Mouse (Mus musculus) adrenal gland, adult 8-10 months (tissue): Measurements from ENCODE around the gene Kazn. TPM values are rescaled to one million over a fixed set of nuclear protein-coding genes. Genes with fewer than 3 reads are reported as not detected.

Source experiments
- DNase-seq: peaks from one replicate; pipeline ENCODE4 v3.0.0; 2022
- total RNA-seq, 4 experiments: library from RNA; stranded (reverse); gene quantifications; 2 replicates each; pipeline ENCODE4 v1.2.4; 2022

Kazn gene
- total RNA-seq, 4 experiments from 2014 or later: 27.4 to 46.1 (median 31.9) TPM

DNA sequence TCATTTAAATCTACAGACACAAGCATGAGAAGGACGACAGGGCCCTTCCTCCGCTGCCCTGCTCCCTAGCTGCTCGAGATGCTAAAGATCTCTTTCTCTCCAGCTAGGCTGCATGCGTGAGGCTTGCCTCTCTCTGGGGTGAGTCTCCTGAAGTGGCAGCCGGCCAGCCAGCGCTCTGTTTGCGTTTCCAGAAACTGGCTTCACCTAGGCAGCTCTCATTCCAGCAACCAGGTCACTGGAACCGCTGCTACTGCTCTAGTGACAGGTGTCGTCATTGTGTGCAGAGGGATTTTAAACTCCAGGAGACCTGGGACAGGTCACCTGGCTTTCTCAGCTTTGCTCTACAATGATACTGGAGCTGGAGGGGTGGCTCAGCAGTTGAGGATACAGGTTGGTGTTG, 76.5 kb downstream of the Kazn start:
- no peak for DNase-seq

DNA sequence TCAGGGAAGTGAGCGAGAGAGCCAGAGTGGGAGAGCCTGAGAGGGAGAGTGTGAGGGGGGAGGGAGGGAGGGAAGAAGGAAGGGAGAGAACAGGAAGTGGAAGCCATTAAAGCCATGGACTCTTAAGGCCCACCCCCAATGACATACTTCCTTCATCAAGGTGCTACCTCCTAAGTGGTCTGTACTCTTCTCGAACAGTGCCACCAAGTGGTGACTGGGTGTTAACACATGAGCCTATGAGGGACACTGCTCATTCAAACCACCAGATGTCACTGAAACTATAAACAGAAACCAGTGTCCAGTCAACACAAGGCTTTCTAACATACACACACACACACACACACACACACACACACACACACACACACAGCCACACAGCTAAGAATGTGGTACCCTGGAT, 77.1 kb downstream of the Kazn start:
- no peak for DNase-seq

GRCm38 (mm10) chr4:142160041-142160440, 79.2 kb downstream of the Kazn start:
- no peak for DNase-seq

- no peak for DNase-seq
Observed at GRCm38 (mm10) chr4:142156506-142156905, 82.7 kb downstream of the Kazn start.

GRCm38 (mm10) chr4:142154246-142154645, 85.0 kb downstream of the Kazn start:
- peak; percentile 40 for DNase-seq

DNA sequence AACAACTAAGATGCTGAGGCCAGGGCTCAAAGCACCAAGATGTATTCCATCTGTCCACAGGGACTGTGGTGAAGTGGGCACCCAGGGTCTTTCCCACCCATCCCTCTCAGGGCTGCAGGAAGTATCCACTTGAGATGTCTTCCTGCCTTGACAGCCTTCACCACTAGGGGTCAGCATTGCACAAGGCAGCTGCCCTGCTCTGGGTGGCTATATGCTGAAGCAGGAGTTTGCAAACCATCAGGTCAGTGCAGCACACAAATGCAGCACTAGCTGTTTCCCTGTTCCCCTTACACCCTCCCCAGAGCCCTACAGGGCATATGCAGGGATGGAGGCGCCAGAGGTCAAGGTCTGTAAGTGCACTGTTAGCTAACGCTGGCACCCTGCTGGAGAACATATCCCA, 85.7 kb downstream of the Kazn start:
- peak; percentile 74 for DNase-seq

- DNase-seq: no peak
Observed at GRCm38 (mm10) chr4:142152733-142153422, 86.3 kb downstream of the Kazn start.

- DNase-seq: no peak
Observed at GRCm38 (mm10) chr4:142150086-142150485, 89.1 kb downstream of the Kazn start.

DNA sequence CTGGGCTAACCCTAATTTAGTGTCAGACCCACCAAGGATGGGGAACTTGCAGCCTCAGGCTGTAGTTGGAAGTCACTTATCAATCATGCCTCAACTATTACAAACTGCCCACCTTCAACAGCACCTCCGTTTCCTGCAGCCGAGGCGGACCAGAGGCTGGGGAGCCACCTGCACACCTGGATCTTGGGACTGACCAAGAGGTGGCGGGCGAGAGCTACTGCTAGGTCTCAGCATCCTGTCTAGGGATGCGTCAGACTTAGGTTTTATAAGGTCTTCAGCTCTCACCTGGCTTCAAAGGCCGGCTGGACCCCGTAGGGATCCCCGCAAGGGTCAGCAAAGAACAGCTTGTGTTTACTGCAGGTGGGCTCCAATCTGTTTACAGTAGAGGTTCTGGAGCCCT, 90.0 kb downstream of the Kazn start:
- no peak for DNase-seq

- DNase-seq: no peak
Observed at GRCm38 (mm10) chr4:142147671-142148070, 91.5 kb downstream of the Kazn start.

GRCm38 (mm10) chr4:142144096-142144495, 95.1 kb downstream of the Kazn start:
- no peak for DNase-seq

GRCm38 (mm10) chr4:142143290-142143689, 95.9 kb downstream of the Kazn start:
- DNase-seq: no peak

DNA sequence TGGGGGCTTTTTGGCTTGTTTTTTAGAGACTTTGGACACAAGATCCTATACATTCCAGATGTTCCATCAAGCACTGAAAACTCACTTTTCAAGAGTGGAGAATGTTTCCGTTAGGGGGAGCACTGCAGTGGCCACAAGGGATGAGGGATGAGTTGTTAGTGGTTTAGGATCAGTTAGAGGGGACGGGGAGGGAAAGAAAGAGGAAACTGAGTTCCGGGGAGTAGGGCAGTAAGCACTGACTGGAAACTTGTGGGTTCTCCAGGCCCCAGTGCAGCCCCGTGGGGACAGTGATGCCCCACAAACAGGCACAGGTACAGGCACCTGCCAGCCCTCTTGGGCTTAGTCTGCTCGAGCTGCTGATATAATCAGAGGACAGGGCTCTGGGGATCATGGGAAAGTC, 99.5 kb downstream of the Kazn start:
- DNase-seq: no peak

DNA sequence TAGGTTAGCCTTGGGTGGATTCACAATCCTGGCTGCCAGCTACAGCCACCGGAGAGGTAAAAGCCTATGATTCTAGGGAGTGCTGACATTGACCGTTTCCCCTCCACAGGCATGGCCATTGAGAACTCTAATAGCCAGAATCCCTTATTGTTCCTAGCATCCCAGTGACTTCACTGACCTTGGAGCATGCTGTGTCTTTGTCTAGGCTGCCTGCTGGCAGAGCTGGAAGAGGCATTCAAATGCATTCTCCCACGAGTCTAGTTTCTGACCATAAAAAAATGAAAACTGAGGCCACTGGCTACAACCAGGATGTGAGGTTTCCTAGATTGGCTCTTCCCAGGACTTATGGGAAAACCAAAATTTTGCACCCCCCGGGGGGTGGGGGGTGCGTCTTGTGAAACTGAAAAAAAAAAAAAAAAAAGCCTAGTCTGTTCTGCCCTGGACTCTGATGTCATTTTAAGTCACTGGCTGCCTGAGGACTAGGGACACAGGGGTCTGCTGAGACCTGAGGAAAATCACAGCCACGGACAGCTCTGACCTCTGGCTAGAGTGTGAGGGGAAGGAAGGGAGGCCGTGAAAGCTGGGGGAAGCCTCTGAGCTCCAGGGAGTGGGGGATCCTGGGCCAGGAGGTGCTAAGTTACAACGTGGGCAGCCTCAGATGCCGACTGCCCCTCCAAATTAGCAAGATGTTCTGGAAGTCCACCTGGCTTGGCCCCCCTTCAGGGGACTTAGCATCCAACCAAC, 100.7 kb downstream of the Kazn start:
- DNase-seq: no peak

GRCm38 (mm10) chr4:142136766-142137503, 102.3 kb downstream of the Kazn start:
- no peak for DNase-seq

DNA sequence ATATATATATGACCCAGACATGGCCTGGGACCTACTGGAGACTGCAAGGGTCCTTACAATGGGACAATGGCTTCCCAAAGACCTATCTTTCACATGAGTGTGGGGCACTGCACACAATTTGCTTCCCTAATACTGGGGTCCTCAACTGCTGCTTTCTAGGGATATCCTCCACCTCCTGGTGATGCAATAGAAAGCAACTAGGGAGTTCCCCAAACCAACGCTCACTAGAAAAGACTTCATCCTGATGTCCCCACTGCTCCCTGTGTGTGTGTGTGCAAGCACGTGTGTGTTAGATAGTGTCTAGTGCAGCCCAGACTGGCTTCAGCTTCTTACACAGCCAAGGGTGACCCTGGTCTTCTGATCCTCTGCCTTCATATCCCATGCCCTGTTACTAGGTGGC, 103.7 kb downstream of the Kazn start:
- no peak for DNase-seq

DNA sequence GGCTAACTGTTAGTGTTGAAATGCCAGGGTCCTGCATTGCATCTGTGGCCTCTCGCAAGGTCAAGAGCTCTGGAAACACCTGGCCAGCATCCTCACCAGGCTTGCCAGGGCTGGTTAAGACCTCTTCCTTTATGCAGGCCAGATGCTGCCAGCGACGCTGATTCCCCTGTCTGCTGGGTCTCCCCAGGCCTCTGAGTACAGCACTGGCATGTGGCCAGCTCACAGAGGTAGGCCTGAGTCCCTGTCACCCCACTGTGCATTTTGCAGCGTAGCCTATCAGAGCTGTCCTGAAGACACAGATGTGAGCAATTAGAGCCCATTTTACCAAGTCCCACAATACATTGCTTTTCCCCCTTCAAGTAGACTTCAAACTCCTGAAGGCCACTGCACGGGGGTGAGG, 109.0 kb downstream of the Kazn start:
- DNase-seq: no peak

DNA sequence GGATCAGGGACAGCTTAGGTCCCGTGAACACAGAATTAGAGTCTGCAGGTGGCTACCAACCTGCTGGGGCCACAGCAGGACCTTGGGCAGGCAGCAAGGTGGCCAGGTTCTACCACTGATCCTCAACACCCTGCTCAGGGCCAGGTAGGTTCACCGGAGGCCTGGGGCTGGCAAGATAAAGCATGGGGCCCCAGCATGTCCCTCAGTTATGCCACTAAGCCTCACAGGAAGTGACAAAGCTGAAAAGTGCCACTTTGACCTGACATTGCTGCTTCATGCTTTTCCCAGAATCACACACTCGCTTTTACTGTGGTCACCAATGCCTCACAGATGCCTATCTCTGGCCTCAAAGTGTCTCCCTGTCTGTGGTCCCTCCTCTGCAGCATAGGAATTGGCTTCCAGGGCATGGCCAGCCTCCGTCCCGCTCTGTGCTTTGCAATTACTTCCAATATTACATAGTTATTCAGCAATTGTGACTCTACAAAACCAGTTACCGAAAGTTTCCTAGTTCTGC, 111.9 kb downstream of the Kazn start:
- no peak for DNase-seq

GRCm38 (mm10) chr4:142126641-142127274, 112.4 kb downstream of the Kazn start:
- no peak for DNase-seq

GRCm38 (mm10) chr4:142121164-142121563, 118.0 kb downstream of the Kazn start:
- DNase-seq: no peak

DNA sequence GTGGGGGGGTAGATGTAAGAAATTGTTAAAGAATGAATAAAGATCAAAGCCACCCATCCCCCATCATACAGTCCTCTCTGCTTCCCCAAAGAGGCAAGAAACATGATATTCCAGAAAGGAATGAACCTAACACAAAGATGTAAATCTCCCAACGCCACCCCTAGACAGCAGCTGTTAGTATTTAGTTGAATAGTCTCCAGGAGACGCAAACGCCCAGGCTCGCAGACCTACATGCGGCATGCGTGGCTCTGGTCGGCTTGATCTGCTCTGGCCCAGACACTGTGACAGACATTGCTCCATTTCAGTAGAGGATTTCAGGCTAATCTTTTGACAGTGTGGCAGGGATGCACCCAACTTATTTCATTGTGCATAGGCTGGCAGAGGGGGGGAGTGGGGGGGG, 120.7 kb downstream of the Kazn start:
- DNase-seq: no peak

- no peak for DNase-seq
Observed at GRCm38 (mm10) chr4:142117993-142118392, 121.2 kb downstream of the Kazn start.

GRCm38 (mm10) chr4:142113306-142113705, 125.9 kb downstream of the Kazn start:
- DNase-seq: no peak
